Mouse (Mus musculus) thymus, adult 2 months (tissue): Measurements from ENCODE around the gene Car10.

Experiments used
- CTCF ChIP-seq: fragments of 200-500 bp; IDR thresholded peaks from 2 replicates; pipeline ENCODE4 v1.5.1; 2012; ENCODE audit warnings: mild to moderate bottlenecking, control low read depth, low read length, moderate library complexity, borderline replicate concordance; ENCODE audit not compliant: control insufficient read depth, poor library complexity, insufficient read depth; ENCODE audit errors: extremely low read depth
- POLR2A ChIP-seq: fragments of 200-500 bp; IDR thresholded peaks from 2 replicates; pipeline ENCODE4 v1.6.1; 2012; ENCODE audit warnings: mild to moderate bottlenecking, low read length, control low read depth, moderate library complexity; ENCODE audit not compliant: control insufficient read depth, poor library complexity, insufficient read depth; ENCODE audit errors: extremely low read depth

DNA sequence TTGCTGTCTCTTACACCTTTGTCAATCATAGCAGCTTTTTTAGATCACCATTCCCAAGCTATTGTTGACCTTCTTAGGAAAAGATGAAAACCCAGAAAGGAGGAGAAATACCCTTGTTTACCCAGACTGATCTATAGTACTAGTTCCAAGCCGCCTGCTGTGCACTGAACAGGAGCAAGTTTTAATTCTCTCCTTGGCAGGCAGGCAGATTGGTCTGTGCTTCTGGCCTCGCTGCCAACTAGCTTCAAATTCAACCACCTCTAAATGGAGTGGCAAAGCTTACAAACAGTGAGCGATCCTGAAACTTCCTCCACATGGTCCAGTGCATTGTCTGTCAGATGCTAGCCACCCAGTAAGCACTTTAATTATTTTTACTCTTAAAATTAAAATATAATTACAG, 247.0 kb downstream of the Car10 start:
- TF ChIP-seq CTCF: no peak
- no peak for TF ChIP-seq POLR2A
